Mouse (Mus musculus): ENCODE data around the gene Lepr.

GRCm38 (mm10) chr4:101760490-101760889, 43.3 kb downstream of the Lepr start:
- TF ChIP-seq POLR2A (IDR thresholded peaks at IDR 0.05; ENCODE audit: low read depth, low read length) (no peak), CTCF (IDR thresholded peaks at IDR 0.05; ENCODE audit: borderline replicate concordance, insufficient read depth, low read length) (no peak)

All from embryonic fibroblast, embryonic 13.5 days (primary cell).